Mouse (Mus musculus): ENCODE measurements around the gene Edaradd.
"Not testable (repeated sequence)": the region's sequence is repeated elsewhere in the genome, so short reads cannot be mapped to it uniquely, and the experiment has no call there.

Edaradd gene

DNA sequence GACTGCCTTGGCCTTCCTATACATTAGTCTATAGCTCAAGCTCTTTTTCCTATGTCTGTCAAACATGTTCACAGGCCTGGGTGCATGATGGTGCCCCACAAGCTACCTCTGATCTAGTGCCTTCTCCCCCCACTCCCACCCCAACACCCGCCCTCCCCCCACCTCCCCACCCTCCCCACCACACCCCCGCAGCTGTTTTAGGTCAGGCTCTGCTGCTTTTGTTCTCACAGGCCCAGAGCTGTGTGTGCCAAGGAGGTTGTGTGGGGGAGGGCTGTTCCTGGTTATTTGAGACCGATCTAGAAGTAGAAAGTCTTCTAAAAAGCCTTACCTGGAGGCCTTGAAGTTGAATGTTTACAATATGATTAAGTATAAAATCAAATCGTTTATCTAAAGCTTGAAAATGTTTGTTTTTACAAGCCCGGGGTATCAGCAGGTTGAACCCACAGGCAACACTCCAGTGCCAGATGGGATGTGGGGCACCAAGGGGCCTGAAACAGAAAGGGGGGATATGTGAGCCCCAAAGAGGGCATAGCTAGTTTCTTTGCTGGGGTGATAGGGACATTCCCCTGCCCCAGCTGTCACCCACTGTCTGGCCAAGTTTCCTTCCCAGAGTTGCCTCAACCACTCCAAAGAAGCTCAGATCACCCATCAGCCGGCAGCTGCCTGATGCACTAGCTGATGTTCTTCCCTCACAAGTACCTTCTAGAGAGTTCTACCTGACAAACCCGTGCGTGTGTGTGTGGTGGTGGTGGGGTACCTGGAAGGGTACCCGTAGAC lies 8.9 kb downstream of the Edaradd start:
- no peak for DNase-seq (ENCODE audit: low spot score)

DNA sequence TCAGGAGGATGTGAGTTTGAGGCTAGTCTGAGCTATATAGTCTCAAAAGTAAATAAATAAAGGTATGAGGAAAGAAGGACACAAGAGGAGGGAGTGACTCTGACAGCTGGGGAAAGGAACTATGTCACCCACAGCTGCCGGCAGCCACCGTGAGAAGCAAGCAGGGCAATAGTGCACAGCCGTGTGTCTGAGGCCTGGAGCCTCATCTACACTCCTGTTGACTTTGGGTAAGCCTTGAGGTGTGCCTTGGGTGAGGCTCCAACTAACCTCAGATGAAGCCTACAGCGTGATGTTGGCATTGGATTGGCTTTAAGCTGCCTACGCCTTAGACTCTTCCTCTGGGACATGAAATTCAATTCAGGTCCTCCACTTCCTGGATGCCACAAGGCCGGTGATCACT lies 10.2 kb downstream of the Edaradd start:
- DNase-seq (ENCODE audit: low spot score): no peak

DNA sequence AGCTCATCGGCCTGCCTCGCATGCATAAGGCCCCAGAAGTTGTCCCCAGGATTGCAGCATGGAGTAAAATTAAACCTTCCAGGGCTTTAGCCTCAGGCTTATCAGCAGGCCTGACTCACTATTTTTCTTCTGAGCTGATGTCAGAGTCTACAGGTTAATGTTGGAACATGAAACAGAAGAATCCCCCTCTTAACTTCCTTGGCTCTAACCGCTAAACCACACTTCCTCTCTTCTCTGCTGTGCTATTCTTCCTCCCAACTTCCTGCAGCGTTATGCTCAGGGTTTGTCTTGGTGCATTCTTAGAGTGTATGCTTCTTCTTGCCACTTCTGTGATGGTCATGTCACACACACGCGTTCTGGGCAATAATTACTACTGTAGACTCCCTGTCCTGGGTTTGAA lies 12.8 kb downstream of the Edaradd start:
- DNase-seq (ENCODE audit: low spot score): no peak

DNA sequence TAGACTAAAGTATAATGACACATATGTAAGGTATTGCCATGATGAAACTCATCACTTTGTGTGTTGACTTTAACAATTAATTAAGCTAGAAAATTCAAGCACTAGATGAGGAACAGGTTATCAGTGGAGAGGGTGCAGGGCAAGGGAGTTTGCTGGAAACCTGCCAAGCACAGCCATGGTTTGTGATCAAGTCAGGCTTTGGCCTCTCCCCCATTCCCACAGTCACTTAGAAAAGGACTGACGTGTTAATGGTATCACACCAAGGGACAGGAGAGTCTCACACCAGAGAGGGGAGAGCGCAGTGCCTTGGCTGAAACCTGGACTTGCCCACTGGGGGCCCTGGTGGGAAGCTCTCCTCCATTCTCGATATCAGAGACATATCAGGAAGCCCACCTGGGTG lies 14.9 kb downstream of the Edaradd start:
- no peak for DNase-seq (ENCODE audit: low spot score)

GRCm38 (mm10) chr13:12503238-12503751 lies 16.9 kb downstream of the Edaradd start:
- DNase-seq (ENCODE audit: low spot score): no peak

DNA sequence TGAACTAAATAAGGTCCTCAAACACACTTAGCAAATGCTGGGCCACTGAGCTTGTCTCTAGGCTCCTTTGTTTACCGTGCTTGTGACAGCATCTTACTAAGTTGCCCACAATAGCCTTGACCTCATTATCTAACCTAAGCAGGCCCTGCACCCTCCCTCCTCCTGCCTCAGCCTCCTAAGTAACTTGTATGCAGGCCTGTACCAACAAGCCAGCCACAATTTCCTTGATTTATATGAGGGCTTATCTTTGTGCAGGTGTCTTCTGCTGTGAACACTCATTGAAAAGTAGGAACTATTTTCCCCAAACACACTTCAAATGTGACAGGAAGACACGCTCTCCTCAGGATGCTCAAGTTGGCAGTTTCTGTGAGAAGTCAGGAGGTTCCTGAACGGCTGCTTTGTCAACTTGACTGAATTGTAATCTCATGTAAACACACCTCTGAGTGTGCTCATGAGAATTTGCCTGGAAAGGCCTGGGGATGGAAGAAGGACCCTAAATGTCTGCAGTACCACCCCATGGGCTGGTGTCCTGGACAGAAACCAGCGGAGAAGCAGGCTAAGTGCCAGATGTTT lies 17.5 kb downstream of the Edaradd start:
- DNase-seq (ENCODE audit: low spot score): no peak

DNA sequence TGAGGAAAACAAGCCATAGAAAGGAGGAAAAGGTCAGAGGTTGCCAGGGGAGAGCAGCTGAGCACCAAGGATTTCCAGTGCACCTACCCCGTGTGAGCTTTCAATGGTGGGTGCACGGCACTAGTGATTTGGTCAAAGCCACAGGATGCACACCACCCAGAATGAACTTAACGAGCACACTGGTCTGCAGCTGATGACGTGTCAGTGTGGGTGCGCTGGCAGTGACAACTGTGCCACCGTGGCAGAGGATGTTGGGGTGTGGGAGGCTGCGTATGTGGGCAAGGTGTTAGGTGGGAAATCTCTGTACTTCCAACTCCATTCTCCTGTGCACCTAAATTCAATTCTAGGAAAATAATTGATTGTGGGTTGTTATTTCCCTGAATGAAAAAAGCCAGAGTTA lies 21.1 kb downstream of the Edaradd start:
- no peak for DNase-seq (ENCODE audit: low spot score)

DNA sequence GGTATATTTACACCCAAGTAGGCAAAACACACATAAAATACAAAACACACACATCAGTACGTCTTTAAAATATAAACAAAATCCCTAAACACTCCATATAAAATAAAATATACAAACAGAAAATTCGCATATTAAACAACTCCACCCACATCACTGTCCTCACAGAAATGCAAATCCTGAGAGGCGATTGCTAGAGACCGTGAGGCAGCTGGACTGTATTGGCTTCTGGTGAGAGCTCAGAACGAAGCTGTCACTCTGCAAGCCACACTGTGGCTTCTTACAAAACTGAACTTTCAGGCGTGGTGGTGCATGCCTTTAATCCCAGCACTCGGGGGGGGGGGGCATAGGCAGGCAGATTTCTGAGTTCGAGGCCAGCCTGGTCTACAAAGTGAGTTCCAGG lies 22.4 kb downstream of the Edaradd start:
- DNase-seq (ENCODE audit: low spot score): no peak

- DNase-seq (ENCODE audit: low spot score): no peak
These were observed 25.5 kb downstream of the Edaradd start for GRCm38 (mm10) chr13:12494750-12495149.

DNA sequence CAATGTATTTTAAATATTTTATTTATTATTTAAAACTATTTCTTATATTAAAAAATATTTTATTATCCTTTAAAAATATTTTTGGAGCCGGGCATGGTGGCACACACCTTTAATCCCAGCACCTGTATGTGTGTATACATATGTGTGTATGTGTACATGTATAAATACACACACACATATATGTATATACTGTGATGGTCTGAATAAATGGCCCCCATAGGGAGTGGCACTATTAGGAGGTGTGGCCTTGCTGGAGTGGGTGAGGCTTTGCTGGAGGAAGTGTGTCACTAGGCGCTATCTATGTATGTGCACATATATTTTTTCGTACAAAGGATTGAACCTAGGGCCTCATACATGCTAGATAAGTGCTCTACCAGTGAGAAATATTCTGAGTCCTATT lies 27.7 kb downstream of the Edaradd start:
- no peak for DNase-seq (ENCODE audit: low spot score)

DNA sequence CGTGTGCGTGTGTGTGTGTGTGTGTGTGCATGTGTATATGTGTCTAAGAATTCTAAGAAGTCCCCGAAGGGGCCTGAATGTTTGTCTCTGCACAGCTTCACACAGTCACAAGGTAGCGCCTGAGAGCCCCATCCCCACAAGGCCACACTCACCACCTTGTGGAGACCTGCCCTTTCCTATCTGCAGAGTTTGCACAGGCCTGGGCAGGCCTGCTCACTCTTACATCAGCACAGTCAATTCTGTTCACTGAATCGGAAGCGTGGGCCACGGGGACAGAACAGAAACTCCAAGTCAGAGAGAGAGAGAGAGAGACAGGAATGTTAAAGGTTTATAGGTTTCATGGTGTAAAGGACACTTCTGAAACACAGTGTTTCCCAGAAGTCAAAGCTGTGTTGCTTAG lies 34.6 kb downstream of the Edaradd start:
- DNase-seq (ENCODE audit: low spot score): no peak

GRCm38 (mm10) chr13:12485197-12485596 lies 35.0 kb downstream of the Edaradd start:
- no peak for DNase-seq (ENCODE audit: low spot score)

DNA sequence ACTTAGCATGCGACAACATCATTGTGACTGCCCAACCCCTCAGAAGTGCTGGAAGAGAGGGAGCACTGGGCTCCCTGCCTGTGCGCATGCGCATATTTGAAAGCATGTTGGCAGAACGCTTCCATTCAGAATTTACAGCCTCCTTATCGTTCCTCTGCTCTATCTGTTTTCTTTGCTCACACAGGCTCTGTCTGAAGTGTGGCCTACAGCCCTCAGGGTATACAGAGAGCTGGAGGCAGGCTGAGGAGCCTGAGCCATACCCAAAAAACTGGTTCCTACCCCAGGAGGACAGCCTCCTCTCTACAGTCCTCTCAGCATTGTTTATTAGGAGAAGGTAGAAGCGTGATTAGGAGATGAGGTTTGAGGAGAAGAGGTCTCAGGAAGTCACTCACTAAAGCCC lies 40.4 kb downstream of the Edaradd start:
- no peak for DNase-seq (ENCODE audit: low spot score)

DNA sequence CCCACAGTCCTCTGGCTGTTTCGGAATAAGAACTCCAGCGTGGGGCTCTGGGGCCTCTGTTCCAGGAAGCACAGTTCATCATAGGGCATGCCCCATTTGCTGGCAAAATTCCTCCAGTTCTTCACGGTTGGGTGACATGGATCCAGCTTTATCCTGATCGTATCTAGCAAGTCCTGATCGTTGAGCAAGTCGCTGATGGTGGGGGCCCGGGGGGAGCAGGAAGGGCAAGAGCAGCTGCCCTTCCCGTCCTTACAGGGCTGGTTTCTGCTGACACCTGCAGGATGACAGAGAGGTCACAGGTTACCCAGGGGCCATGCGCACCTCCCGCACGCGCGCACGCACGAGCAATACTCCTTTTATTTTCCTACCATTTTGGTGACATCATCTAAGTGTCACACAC lies 41.9 kb downstream of the Edaradd start:
- DNase-seq (ENCODE audit: low spot score): no peak

DNA sequence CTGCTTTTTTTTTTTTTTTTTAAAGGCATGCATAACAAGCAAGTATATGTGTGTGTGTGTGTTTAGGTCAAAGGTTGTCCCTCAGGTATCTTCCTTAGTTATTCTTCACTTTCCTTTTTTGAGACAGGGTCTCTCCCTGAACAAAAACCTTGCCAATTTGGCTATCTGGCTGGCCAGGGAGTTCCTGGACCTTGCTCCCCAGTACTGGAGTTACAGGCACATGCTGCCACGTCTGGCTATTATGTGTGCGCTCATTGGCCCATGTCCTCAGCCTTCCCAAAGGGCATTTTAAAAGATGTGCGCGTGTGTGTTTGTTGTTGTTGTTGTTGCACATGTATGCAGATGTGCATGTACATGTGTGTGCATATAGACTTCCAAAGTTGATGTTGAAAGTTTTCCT lies 43.4 kb downstream of the Edaradd start:
- no peak for DNase-seq (ENCODE audit: low spot score)

GRCm38 (mm10) chr13:12475239-12475638 lies 45.0 kb downstream of the Edaradd start:
- no peak for DNase-seq (ENCODE audit: low spot score)

- peak; percentile 16 for DNase-seq (ENCODE audit: low spot score)
These were observed 46.4 kb downstream of the Edaradd start for GRCm38 (mm10) chr13:12473724-12474378.

- no peak for DNase-seq (ENCODE audit: low spot score)
These were observed 51.8 kb downstream of the Edaradd start for GRCm38 (mm10) chr13:12468488-12468887.

- DNase-seq (ENCODE audit: low spot score): no peak
These were observed 55.4 kb downstream of the Edaradd start, which contains the start of gene Lgals8 for GRCm38 (mm10) chr13:12464844-12465243. Lgals8 (minus strand) TSS chr13:12464944.

- DNase-seq (ENCODE audit: low spot score): not testable (repeated sequence)
These were observed 56.1 kb downstream of the Edaradd start for GRCm38 (mm10) chr13:12464159-12464558.

DNA sequence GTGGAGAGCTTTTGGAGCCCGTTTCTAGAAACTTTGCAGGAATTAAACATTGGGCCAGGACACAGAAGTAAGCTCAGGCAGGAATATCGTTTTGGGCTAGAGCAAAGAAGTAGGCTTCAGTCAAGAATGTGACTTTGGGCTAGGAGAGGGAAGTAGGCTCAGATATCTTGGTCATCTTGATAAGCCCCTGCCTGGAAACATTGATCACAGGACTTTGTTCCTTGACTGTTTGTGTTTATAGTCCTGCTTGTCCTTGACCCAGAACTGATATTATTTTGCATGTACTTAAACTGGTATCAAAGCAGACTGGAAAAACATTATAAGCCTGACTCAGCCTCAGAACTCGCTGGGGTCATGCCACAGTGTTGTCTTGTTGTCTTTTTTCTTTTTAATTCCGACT lies 57.6 kb downstream of the Edaradd start:
- DNase-seq (ENCODE audit: low spot score): no peak

DNA sequence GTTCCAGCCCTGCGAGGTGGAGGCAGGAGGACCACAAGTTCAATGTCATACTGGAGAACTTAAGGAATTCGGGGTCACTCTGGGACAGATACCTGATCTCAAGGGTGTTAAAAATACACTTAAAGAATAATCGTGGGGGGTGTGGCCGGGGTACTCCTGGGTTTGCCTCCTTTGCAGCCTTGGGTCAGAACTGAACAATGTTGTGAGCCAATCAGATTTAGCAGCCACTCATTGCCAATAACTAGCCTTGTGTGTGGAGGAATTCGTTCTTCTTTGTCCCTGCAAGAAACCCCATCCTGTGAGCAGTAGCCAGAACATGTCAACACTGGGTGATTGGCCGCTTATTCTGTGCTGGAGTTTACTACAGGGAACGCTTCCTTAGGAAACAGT lies 58.5 kb downstream of the Edaradd start:
- DNase-seq (ENCODE audit: low spot score): peak; percentile 3

Measured in ovary, adult 18-20 months (tissue).